Mouse (Mus musculus): ENCODE results near the gene Mink1.
"Not testable (repeated sequence)": the region's sequence is repeated elsewhere in the genome, so short reads cannot be mapped to it uniquely, and the experiment has no call there.

Gene Mink1

DNA sequence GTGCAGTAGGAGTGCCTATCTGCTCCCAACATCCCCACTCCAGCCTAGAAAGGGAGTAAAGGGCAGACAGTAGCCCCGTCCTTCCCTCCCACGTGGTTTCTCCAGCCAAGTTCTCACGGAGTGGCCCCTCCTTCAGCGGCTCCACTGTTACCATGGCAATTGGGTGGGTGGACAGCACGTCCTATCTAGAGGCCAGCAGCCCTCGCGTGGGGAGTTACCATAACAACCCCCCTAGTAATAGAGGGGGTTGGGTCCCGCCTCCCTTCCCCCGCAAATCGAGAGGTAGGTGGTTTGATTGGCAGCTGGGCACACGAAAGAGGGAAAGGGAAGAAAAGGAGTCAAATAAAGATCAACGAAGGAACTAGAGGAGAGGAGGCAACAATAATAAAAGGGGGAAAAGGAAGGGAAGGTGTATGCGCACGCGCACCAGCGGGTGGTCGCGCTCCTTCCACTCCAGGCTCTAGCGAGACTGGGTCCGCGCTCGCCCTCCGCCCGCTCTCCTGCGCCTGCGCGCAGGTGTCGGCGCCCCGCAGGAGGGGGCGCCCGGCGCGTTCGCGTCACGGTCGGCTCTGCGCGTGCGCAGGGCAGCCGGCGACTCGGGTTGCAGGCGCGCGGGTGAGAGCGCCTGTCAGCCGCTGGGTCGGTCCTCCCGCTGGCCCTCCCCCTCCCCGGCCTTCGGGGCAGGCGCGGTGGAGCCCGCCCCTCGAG lies at the start of gene Mink1:
Gene Mink1, plus strand, starts transcription at position 595 of the 708 bp plus-strand sequence.
- peak; percentile 70 for DNase-seq (ENCODE audit: low spot score)

DNA sequence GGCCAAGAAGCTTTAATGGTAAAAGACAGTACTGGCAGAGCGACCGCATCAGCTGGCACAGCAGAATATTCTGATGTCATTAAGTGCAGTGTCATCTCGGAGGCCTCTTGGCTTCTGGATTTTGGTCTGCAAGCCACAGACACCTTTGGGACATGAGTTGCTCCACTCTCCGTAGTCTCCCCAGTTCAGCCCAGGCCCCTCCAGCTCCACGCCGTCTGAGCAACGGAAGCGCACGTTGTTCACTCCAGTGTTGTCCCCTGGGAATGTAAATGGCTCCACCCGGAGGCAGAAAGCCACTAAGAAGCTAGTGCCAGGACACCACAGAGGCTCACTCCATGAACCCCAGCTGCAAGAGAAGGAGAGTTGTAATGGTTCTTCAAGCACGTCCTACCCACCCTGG lies 49.2 kb upstream of the Mink1 start:
- DNase-seq (ENCODE audit: low spot score), result no peak

DNA sequence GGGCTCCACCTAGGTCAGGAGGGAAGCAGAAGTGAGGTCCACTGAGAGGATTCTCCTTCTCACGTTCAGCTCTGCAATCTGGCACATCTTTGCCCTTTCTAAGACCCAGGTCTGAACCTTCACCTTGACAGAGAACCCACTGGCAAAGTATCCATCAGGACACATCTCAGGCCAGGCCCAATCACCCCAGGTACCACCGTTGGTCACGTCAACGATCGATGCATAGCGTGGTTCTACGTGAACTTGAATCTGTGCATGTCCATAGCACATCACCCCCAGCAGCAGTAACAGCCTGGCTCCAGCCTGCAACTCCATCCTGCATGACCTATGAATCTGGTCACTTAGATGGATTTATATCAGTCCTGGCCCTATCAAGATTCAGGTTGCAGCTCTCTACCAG lies 48.4 kb upstream of the Mink1 start, which contains the start of gene Vmo1:
Gene Vmo1, minus strand, starts transcription at position 329 of the 400 bp plus-strand sequence.
- no peak for DNase-seq (ENCODE audit: low spot score)

DNA sequence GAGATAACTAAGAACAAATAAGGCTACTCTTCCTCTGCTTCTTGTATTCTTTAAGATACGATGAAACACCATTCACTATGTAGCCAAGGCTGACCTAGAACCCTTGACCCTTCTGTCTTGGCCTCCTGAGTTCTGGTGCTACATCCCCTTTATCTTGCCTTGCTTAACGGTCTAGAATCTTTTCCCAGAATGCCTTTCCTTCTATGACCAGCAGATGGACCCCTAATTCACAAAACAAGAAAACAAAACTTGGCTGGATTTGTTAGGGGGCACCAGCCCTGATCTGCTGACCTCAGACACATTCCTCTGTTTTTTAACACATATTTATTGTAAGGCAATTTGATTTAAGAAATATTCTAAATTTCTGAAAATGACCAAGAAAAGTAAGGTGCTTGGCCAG lies 46.3 kb upstream of the Mink1 start:
- DNase-seq (ENCODE audit: low spot score), result no peak

DNA sequence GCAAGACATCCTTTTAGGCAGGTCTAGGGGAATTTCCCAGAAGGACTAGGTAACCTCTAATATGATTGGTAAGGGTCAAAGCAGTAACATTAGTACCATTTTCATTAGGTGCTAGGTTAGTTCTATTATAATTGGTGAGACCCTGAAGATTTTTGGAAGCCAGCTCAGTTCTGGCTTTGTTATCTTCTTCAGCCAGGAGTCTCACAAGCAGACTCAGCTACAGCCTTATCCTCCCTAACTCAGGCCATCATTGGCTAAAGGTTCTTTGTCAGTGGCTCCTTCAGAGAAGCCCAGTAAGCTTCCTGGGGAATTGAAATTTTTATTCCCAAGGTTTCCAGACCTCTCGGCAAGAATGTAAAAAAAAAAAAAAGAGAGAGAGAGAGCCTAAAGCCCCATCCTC lies 44.2 kb upstream of the Mink1 start:
- no peak for DNase-seq (ENCODE audit: low spot score)

DNA sequence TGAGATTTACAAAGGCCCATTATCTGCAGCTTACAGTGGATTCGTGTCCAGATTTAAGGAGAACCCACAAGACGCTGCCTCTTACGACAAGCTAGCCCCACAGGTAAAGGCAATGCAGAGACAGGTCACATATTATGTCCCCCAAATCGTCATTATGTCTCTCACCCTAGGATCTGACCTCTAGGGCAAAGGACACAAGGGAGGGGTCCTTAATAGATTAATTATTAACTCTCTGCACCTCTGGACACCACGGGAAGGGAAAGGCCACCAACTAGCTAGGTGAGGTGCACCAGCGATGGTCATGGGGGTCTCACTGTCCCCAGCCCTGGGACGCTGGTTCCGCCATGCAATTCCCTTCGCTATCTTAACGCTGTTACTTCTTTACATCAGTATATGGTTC lies 43.8 kb upstream of the Mink1 start, which contains the start of gene Gltpd2:
Gene Gltpd2, plus strand, starts transcription at position 274 of the 400 bp plus-strand sequence.
- no peak for DNase-seq (ENCODE audit: low spot score)

GRCm38 (mm10) chr11:70520178-70520769 lies 42.4 kb upstream of the Mink1 start:
- DNase-seq (ENCODE audit: low spot score), result no peak

- DNase-seq (ENCODE audit: low spot score), result not testable (repeated sequence)
Observed at GRCm38 (mm10) chr11:70523306-70523989, 39.2 kb upstream of the Mink1 start.

DNA sequence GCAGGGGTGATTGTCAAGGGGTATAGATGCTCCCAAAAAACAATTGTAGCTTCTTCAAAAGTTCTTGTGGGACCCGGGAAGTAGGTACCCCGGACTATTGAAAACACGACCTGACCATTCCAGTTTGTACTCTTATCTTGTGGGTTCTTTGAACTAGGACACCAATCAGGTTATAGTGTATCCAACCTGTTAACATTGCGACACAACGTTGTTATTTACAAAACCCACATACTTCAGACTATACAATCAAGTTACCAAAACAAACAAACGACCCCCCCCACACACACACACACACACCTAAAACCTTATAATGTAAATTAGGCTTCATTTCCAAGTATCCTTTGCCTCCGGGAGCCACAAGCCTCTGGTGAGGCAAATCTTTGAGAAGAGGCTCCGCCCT lies 37.9 kb upstream of the Mink1 start:
- DNase-seq (ENCODE audit: low spot score), result no peak

DNA sequence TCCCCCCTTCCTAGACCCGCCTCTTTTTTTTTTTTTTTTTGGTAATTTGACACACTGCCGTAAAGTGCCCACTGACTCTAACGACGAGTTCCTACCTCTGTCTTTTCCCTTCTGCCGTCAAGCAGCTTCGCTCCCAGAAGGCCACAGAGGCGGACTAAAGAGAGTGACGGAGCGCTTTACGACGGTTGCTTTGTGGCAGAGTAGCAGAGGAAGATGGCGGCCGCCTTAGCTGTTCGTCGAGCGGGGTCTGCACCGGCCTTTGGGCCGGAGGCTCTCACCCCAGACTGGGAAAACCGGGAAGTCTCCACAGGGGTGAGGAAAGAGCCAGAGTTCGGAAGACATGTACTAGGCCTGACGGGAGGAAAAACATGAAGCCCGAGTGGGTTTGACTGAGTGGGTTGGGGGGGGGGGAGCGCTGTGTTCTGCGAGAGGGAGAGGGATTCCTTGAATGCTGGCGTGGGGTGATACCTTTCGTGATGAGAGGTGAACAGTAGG lies 37.5 kb upstream of the Mink1 start, which contains the start of gene Psmb6:
Gene Psmb6, plus strand, starts transcription at position 184 of the 495 bp plus-strand sequence.
- DNase-seq (ENCODE audit: low spot score), result peak; percentile 79

GRCm38 (mm10) chr11:70525726-70526125 lies 37.0 kb upstream of the Mink1 start:
- no peak for DNase-seq (ENCODE audit: low spot score)

- DNase-seq (ENCODE audit: low spot score), result no peak
Observed at GRCm38 (mm10) chr11:70526211-70526610, 36.5 kb upstream of the Mink1 start.

- DNase-seq (ENCODE audit: low spot score), result no peak
Observed at GRCm38 (mm10) chr11:70528610-70529009, 34.1 kb upstream of the Mink1 start.

- DNase-seq (ENCODE audit: low spot score), result not testable (repeated sequence)
Observed at GRCm38 (mm10) chr11:70531065-70531464, 31.6 kb upstream of the Mink1 start.

GRCm38 (mm10) chr11:70532839-70533238 lies 29.8 kb upstream of the Mink1 start, which contains the start of gene Gm40193:
Gm40193 (minus strand) TSS chr11:70532939.
- DNase-seq (ENCODE audit: low spot score), result no peak

DNA sequence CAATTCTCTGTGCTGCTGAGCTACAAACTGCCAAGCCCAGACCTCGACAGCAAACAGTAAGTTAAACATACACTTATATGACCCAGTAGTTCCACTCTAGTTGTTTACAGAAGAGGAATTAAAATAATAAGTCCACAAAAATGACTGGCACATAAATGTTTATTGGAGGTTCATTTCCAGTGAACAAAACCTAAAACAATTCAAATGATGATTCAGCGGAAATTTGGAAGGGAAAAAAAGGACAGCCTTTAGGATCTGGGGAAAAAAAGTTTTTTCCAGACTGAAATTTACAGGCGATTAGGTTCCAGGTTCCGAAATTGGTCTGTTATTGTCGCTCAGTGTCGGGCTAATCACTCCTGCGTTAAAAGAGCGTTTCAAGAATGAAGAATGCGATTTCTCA lies 23.3 kb upstream of the Mink1 start:
- no peak for DNase-seq (ENCODE audit: low spot score)

DNA sequence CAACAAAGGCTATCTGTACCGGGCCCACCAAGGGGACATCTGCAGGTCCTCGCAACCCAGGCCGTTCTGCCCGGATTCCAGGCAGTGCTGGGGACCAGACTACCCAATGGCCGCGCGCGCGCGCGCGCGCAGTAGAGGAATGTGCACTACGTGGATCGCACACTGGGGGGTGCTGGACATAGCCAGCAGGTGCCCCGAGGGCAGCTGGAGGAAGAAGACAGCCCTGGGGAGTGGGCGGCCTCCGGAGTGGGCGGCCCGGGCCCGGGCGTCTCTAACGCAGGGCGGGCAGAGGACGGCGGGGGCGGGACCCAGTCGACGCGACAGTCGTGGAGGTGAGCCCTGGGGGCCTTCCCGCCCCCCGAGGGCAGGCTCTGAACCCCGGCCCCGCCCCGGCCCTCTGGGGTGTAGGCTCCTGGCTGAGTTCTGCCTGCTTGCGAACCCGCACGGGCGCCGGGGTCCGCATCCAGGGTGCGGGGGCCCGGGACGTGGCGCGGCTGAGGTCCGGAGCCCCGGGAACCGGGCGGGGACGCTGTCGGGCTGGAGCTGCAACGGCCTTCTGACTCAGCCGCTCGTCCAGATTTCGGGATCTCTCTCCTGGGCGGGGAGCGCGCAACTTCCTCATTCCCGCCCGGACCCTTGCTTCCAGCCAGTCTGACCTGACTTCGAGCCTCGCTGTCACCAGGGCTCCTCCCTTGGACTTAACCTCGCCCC lies 22.6 kb upstream of the Mink1 start, which contains the start of gene Pld2:
Gene Pld2, plus strand, starts transcription at position 188 of the 711 bp plus-strand sequence.
- peak; percentile 53 for DNase-seq (ENCODE audit: low spot score)

DNA sequence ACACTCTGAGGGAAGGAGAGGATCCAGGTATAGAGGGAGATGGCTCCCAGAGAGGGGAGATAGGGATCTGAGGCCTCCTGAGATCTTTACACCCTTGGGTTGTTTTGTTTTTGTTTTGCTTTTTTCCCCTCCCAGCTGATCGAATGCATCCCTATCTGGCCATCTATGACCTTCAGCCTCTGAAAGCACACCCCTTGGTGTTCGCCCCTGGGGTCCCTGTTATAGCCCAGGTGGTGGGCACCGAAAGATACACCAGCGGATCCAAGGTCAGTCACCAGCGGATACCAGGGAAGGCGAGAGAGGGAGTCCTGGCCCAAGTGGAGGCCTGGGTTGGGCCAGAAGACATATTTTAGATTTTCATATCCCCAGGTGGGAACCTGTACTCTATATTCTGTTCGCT lies 21.8 kb upstream of the Mink1 start:
- DNase-seq (ENCODE audit: low spot score), result no peak

DNA sequence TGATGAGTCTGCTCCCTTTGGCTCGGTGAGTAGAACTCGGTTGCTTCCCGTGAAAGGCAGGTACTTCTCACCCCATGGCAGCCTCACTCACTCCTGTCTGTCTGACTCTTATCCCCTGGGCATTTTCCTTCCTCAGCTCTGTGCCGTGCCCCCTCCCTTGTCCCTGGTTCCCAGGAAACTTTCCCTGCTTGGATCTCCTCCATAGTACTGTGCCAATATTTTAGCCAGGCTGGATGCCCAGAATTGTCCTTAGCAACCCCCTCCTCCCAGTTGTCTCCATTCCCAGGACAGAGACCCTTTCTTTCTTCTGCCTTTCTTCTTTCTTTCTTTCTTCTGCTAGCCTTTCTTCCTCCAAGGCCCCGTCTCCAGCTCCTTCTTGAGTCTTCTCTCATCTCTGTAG lies 21.3 kb upstream of the Mink1 start:
- no peak for DNase-seq (ENCODE audit: low spot score)

- no peak for DNase-seq (ENCODE audit: low spot score)
Observed at GRCm38 (mm10) chr11:70544496-70544895, 18.2 kb upstream of the Mink1 start.

DNA sequence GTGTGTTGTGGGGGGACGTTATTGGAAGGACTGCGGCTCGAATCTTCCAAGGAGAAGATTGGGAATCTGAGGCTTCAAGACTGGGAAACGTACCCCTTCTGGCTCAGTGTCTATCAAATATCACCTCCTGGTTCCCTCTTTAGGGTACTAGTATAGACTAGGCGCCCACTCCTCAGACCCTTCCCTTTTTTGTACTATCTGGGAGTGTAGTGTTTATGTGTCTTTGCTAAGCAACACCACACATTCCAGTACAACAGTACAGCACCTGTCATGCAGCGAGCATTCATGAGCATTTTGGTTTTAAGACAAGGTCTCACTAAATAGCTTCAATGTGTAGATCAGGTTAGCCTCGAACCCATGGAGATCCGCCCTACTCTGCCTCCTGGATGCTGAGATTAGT lies 11.2 kb upstream of the Mink1 start:
- no peak for DNase-seq (ENCODE audit: low spot score)

DNA sequence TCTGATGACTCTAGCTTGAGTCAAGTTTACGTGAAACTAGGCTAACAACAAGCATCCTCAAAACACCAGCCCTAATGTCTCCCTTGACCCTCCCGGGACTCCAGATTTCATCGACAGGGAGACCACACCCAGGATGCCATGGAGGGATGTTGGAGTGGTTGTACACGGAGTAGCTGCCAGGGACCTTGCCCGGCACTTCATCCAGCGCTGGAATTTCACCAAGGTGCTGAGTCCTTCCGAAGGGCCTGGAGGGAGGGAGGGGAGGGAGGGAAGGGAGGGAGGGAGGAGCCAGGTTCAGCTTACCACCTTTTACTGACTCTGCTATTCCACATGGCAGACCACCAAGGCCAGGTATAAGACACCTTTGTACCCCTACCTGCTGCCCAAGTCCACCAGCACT lies 8.7 kb upstream of the Mink1 start:
- no peak for DNase-seq (ENCODE audit: low spot score)

Data from spleen, adult 12 weeks (tissue).